Mouse (Mus musculus): Measurements from ENCODE around the gene Fosl2.

DNA sequence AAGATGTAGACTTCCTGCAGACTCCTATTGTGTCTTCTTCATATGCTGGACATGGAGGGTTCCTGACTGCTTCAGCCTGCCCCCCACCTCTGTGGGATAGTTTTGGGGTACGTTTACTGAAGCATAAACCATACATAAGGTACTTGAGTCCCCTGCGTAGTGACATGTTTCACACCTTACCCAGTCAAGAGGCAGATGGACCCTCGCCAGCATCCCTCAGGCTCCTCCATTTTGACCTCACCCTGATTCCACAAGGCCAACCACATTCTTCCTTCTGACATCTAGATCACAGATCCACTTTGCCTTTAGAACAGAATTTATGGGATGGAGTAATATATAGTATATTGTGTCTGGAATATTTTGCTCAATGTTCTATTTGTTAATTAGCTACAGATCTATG, 8.4 kb upstream of the Fosl2 start:
- TF ChIP-seq CTCF (IDR thresholded peaks at IDR 0.05; ENCODE audit: low read depth) (no peak), EP300 (IDR thresholded peaks at IDR 0.05; ENCODE audit: low read depth) (no peak)
